Mouse (Mus musculus) cerebellum, adult 9-10 months (tissue): Measurements from ENCODE around the gene Cracr2b.

Experiments used
- DNase-seq: peaks from one replicate; pipeline ENCODE4 v3.0.0; 2022

Gene Cracr2b

DNA sequence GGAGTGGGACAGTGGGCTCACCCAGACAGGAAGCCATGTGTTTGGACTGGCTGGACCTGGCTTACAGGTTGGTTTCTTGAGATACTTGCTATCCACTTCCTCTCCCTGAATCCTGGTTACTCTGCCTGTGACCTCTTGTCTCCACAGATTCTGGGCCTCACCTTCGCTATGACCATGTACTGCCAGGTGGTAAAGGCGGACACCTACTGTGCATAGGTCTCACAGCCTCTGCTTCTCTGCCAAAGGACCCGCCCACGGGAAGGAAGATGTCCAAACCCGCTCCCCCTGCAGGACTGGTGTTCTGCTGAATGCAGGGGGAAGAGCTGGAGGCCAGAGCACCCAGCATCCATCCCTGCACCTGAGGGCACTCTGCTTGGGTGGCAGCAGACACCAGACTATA is 31.8 kb downstream of the Cracr2b start:
- peak; percentile 77 for DNase-seq

DNA sequence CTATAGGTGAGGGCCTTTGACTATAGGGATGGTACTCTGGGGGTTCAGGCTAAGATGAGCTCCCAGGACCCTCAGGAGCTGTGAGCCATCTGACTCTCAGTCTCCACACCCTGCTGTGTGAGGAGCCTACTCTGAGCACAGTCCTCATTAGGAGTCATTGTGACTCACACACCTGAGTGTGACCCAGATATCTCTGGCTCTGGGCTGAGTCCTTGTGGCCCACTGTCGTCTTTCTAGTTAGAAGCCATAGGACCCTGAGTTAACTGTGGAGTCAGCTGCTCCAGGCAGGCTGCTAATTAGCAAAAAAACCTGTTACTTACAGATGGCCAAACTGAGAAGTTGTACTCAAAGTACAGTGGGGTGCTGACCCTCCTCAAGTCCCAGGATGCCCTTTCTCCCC is 32.8 kb downstream of the Cracr2b start:
- DNase-seq = no peak

DNA sequence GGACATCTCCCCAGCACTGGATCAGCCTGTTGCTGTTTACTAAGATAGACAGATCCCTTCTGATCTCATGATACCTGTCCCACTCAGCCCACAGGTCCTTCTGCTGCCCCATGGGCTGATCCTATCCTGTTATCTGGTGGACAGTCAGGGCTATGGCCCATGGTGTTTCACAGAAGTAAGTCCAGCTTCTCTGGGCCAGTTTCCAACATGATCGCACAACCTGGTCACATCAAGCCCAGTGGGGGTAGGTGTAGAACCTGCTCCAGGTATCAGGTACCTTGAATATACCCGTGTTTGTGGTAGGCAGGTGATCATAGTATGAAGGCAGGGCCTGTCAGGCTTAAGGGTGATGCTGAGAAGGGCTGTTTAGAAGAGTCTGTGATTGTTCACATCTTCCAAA is 34.5 kb downstream of the Cracr2b start:
- peak; percentile 60 for DNase-seq

DNA sequence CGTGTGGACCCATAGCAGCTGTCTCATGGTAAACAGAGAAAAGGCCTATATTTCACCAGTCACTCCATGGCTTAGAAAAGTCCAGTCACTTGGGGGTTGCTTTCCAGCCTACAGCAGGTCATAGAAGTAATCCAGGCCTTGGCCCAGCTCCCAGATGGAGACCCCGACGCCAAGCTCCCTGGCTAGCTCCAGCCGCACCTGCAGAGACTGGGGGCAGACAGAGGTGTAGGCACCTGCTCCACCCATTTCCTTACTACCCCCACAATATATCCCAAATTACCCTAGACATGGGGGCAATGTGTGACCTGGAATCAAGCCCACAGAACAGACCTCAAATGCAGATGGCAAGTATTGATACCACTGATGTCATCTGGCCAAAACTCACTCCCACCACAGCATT is 35.0 kb downstream of the Cracr2b start:
- DNase-seq = peak; percentile 57

DNA sequence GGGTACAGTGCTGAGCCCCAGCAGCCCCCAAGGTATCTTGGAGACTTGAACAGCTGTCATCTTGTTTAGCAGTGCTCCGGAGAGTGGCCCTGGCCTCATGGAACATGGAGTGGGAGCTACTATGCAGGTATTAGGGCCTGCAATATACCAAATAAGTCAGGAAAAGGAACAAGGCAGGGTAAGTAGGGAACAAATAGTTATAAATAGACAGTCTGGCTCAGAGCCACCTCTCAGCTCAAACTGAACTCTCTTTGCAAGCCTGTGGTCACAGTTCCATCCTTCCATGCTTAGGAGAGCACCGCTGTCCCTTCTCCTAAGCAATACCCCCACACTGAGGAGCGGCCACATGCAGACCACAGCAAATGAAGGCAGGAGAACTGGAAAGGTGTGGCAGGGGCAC is 36.7 kb downstream of the Cracr2b start:
- peak; percentile 58 for DNase-seq

DNA sequence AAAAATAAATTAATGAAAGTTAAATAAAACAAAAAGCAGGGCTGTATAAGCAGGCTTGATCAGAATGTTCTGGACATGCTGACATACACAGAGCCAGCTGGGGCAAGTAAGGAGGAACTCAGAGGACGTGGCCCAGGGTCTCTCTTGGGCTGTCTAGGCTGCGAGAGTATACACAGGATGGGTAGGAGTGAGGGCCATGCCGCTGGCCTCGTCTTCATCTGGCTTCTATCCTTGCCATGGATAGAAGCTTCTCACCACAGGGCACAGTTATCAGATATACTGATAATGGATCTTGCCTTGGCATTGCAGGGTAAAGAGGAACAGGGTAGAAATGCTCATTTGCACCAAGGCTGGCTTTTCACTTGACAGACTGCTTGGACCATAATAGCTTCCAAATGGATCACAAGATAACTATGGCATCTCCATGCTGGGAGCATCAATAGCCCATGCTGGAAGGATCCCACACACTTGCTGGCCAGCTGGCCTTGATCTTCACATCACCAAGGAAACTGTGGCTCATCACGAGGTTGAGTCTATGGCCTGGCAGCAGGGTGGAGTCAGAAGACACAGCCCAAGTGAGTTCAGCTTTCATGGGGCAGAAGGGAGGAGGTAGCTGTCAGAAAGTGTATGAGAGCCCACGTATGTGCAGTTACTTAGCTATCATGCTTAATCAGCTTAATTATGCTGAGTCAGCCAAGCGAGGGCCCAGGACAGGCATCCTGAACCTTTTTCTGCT is 41.1 kb downstream of the Cracr2b start:
- DNase-seq = no peak

DNA sequence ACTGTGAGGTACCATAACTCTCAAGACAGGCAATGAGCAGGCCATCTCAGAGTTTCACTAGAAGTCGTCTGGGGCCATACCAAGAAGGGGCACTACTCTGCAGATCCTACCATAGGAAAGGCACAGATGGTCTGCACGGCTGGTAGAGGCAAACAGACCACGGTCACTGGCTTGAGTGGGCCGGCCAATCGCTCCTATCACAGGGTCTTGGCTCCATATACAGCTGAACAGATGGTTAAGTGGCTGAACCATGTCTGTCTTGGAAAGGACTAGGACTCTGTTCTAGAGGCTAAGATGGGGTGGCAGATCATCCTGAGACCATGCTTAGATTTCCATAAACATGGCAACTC is 41.6 kb downstream of the Cracr2b start:
- DNase-seq = peak; percentile 90

DNA sequence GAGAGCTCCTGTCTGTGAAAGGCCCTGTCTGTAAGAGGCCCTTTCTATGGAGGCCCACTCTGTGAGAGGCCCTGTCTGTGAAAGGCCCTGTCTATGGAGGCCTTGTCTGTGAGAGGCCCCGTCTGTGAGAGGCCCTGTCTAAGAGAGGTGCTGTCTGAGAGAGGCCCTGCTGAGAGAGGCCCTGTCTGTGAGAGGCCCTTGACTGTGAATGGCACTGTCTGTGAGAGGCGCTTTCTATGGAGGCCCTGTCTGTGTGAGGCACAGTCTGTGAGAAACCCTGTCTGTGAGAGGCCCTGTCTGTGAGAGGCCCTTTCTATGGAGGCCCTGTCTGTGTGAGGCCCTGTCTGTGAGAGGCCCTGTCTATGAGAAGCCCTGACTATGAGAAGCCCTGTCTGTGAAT is 45.4 kb downstream of the Cracr2b start:
- no peak for DNase-seq

DNA sequence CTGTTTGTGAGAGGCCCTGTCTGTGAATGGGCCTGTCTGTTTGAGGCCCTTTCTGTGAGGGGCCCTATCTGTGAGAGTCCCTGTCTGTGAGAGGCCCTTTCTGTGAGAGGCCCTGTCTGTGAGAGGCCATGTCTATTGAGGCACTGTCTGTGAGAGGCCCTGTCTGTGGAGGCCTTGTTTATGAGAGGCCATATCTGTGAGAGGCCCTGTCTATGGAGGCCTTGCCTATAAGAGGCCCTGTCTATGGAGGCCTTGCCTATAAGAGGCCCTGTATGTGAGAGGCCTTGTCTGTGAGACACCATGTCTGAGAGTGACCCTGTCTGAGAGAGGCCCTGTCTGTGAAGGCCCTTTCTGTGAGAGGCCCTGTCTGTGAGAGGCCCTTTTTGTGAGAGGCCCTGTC is 47.3 kb downstream of the Cracr2b start:
- DNase-seq = no peak

DNA sequence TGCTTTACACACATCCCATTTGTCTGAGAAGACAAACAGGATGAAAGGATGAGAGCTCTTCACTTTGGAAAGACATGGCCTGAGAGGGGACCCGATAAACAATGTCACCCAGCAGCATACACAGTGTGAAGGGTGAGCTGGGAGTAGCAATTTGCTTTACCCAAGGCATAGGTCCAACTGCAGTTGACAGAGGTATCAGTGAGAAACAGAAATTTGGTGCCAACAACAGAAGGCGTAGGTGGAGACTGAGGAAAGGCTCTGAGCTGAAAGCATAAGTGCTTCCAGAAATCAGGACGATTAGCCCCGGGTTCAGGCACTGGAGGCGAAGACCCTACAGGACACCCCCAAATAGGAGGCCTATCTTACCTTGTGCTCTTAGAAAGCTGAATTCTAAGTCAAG is 49.3 kb downstream of the Cracr2b start:
- DNase-seq = peak; percentile 81

DNA sequence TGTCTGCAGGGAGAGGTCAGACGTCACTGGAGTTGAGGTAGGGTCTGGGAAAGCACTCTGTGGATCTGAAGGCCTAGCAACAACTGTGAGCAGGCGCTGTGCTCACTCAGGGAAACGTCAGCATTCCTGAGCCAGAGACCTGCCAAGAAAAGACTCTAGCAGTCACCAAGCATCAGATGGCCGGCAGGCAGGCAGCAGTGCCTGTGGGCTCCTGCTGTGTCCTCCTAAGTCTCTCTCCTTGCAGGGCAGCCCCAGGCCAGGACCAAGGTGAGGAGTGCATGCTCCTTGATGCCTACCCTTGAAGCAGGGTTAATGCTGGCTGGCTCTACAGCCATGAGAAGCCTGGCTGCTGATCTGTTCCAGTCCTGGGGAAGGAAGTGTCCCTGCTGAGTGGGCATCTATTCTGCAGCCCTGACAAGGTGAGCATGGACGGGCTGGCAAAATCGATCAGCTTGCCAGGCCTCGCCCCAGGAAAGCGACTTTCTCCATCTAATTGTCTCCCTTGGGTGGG is 49.8 kb downstream of the Cracr2b start:
- peak; percentile 78 for DNase-seq
